Mouse (Mus musculus) heart, postnatal 0 days (tissue): ENCODE measurements around the gene Gstm1. TPM values are rescaled to one million over a fixed set of nuclear protein-coding genes. Genes with fewer than 3 reads are reported as not detected.

Experiments used
- ATAC-seq: fragments of 200-750 bp; cut with Nextera tagmentation; 2 replicates; pipeline ENCODE4 v1.8.0; 2017; ENCODE audit warnings: low read depth, moderate number of reproducible peaks, moderate library complexity; ENCODE audit not compliant: insufficient read depth
- DNase-seq: peaks from one replicate; pipeline ENCODE4 v3.0.0-alpha.2; 2016; ENCODE audit warnings: low spot score
- H3K27ac ChIP-seq: fragments of 300-500 bp; sonication (generic); 2 replicates; pipeline ENCODE4 v1.5.1; 2014; ENCODE audit warnings: low read depth, mild to moderate bottlenecking
- H3K27me3 ChIP-seq: fragments of 300-500 bp; sonication (generic); 2 replicates; pipeline ENCODE4 v1.6.1; 2014; ENCODE audit warnings: low read length, mixed read lengths; ENCODE audit not compliant: control insufficient read depth, insufficient read depth
- H3K36me3 ChIP-seq: fragments of 300-500 bp; sonication (generic); replicated peaks from 2 replicates; pipeline ENCODE4 v1.6.1; 2014; ENCODE audit warnings: low read length, mixed read lengths; ENCODE audit not compliant: control insufficient read depth, insufficient read depth
- H3K4me1 ChIP-seq: fragments of 300-500 bp; sonication (generic); 2 replicates; pipeline ENCODE4 v1.6.1; 2014; ENCODE audit warnings: antibody characterized with exemption; ENCODE audit not compliant: control insufficient read depth, insufficient read depth
- H3K4me2 ChIP-seq: fragments of 300-500 bp; sonication (generic); 2 replicates; pipeline ENCODE4 v1.6.1; 2014; ENCODE audit warnings: low read depth, mild to moderate bottlenecking, low read length, moderate library complexity
- H3K4me3 ChIP-seq: fragments of 300-500 bp; sonication (generic); 2 replicates; pipeline ENCODE4 v1.5.1; 2014; ENCODE audit warnings: low read depth, low read length
- H3K9ac ChIP-seq: fragments of 300-500 bp; sonication (generic); replicated peaks from 2 replicates; pipeline ENCODE4 v1.6.1; 2014; ENCODE audit warnings: low read depth, low read length, mixed read lengths
- H3K9me3 ChIP-seq: fragments of 300-500 bp; sonication (generic); replicated peaks from 2 replicates; pipeline ENCODE4 v1.6.1; 2016; ENCODE audit warnings: low read length; ENCODE audit not compliant: control insufficient read depth
- CTCF ChIP-seq: IDR thresholded peaks from 2 replicates; pipeline ENCODE4 v1.5.1; 2016; ENCODE audit warnings: antibody characterized with exemption, control low read depth, low read depth
- EP300 ChIP-seq: IDR thresholded peaks from 2 replicates; pipeline ENCODE4 v1.6.1; 2016; ENCODE audit warnings: antibody characterized with exemption, low read depth
- WGBS: fragments of 180-500 bp; shearing (Covaris S2); extraction: QIAGEN DNeasy Blood & Tissue Kit; methylation state at CpG from one replicate; pipeline ENCODE4 v1.1.7; 2014; 5-methylcytosine and 5-hydroxymethylcytosine counted together
- polyA plus RNA-seq: library from polyadenylated mRNA; unstranded; fragments of >200 nt; fragmentation: Nextera tagmentation; extraction: Ambion mirVana; gene quantifications from 2 replicates; pipeline ENCODE4 v1.2.1, GENCODE M21; 2015
- total RNA-seq: library from RNA; depleted of rRNA; stranded (reverse); fragments of >200 nt; gene quantifications from 2 replicates; pipeline ENCODE4 v1.2.3, GENCODE M21; 2014; ENCODE audit warnings: low replicate concordance

Gstm1 gene
- total and polyA plus RNA-seq, 2 experiments from 2014 or later, result 111 to 136 TPM

DNA sequence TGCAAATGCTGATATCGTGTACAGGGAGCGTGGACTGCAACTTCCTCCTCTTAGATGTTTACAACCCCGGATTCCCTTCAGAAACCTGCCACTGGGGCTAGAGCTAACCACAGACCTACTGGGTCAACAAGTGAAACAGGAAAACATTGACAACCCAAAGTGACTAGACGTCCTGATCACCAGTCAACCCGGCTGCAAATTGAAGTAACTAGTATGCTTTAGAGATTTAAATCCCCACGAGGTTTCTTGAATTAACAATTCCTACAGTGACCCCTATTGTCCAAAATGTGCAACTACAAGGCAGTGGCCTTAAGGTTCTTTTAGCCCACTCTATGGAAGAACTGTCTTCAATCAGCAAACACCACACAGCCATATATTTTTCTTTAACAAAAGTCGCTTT lies 43.6 kb upstream of the Gstm1 start:
- Histone ChIP-seq H3K4me3 (no peak overlapping the region), H3K9me3 (no peaks in the 10 kb centered on the region), H3K4me1 (no peaks in the 10 kb centered on the region), H3K36me3 (no peaks in the 10 kb centered on the region), H3K4me2 (peak overlapping the region; percentile 14; the same call in 1 of the 2 replicates), H3K27ac (no peak overlapping the region), H3K27me3 (no peaks in the 10 kb centered on the region), H3K9ac (no peak overlapping the region)
- DNase-seq, result peak; percentile 74
- no peak for ATAC-seq
- TF ChIP-seq EP300 (no peak), CTCF (peak; percentile 76)
- WGBS, result 15% methylated on average over 7 of the region's 7 CpGs

DNA sequence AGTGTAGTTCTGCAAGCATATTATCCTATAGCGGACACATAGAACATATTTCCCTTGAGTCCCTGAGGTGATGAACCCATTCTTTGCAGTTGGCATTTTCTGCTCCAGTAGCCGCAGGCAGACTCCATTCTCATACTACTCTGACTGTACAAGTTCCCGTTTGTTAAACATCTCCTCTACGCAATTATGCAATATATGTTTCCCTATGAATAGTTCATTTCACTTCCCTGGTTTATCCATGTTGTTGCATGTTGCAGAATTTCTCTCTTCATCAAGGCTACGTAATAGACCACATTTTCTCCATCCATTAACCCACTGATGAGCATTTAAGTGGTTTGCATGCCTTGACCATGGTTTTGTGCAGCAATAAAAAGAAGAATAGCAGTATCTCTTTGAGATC lies 32.7 kb upstream of the Gstm1 start:
- Histone ChIP-seq H3K36me3 (no peaks in the 10 kb centered on the region), H3K9ac (no peak overlapping the region), H3K4me1 (no peaks in the 10 kb centered on the region), H3K4me3 (no peak overlapping the region), H3K27me3 (no peaks in the 10 kb centered on the region), H3K9me3 (no peaks in the 10 kb centered on the region), H3K4me2 (no peak overlapping the region), H3K27ac (no peak overlapping the region)
- DNase-seq (no peak), ATAC-seq (no peak)
- TF ChIP-seq CTCF, result no peak
- no peak for TF ChIP-seq EP300
- WGBS, result 80% methylated on average over 5 of the region's 5 CpGs

DNA sequence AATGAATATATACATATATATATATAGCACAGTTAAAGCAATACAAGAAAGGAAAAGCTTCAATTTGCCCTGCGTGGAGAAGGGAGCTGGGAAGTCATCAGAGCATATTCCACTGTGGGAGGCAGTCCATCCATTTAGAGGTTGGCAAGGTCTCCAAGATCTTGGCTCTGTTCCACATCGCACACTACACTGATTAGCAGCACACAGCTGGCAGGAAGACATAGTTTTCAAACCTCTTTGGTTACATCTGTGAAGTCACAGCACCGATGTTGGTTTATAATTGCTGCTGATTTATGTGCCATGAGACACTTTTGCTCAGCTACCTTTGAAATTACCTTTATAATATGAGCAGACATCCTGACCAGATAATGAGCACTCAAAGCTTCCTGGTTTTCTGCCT lies 30.5 kb upstream of the Gstm1 start:
- Histone ChIP-seq H3K4me1 (peaks cover 13% of the 10 kb centered on the region; the same call in 1 of the 2 replicates), H3K9me3 (no peaks in the 10 kb centered on the region), H3K27ac (no peak overlapping the region), H3K27me3 (no peaks in the 10 kb centered on the region), H3K4me3 (no peak overlapping the region), H3K4me2 (no peak overlapping the region), H3K36me3 (no peaks in the 10 kb centered on the region), H3K9ac (no peak overlapping the region)
- no peak for ATAC-seq
- 30% methylated on average over 3 of the region's 3 CpGs for WGBS
- no peak for DNase-seq
- TF ChIP-seq EP300 (no peak), CTCF (no peak)

DNA sequence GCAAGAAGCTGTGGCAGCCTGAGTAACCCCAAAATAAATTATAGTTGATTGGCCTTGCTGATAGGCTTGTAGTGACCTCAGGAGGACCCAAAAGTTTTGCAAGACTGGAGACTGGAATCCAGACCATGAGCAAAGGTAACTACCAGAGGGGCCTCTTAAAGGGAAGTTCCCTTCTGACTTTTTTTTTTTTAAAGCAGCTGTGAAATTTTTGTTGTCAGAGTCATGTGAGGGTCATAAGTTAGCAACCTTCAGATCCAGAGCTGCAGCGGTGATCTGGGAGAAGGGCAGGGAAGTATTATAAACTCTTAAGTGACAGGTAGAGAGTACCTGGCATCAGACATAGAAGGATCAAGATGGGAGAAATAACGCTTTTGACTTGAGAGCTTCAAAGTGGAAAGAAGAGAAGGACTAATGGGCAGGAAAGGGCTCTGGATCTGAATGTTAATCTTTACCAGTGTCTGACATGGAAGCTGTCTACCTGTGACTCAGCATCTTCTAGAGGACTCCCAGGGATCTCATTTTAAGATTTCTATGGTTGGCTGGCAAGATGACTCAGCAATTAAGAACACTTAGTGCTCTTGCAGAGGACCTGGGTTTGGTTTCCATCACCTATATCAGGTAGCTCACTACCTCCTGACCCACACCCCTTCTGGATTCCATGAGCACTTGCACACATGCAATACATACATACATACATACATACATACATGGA lies 29.3 kb upstream of the Gstm1 start:
- Histone ChIP-seq H3K9me3 (no peaks in the 10 kb centered on the region), H3K27me3 (no peaks in the 10 kb centered on the region), H3K4me3 (no peak overlapping the region), H3K4me1 (peaks cover 13% of the 10 kb centered on the region; the same call in 1 of the 2 replicates), H3K4me2 (no peak overlapping the region), H3K36me3 (no peaks in the 10 kb centered on the region), H3K9ac (no peak overlapping the region), H3K27ac (no peak overlapping the region)
- DNase-seq, result no peak
- 73% methylated on average over 2 of the region's 2 CpGs for WGBS
- no peak for TF ChIP-seq CTCF
- no peak for TF ChIP-seq EP300
- ATAC-seq, result no peak

DNA sequence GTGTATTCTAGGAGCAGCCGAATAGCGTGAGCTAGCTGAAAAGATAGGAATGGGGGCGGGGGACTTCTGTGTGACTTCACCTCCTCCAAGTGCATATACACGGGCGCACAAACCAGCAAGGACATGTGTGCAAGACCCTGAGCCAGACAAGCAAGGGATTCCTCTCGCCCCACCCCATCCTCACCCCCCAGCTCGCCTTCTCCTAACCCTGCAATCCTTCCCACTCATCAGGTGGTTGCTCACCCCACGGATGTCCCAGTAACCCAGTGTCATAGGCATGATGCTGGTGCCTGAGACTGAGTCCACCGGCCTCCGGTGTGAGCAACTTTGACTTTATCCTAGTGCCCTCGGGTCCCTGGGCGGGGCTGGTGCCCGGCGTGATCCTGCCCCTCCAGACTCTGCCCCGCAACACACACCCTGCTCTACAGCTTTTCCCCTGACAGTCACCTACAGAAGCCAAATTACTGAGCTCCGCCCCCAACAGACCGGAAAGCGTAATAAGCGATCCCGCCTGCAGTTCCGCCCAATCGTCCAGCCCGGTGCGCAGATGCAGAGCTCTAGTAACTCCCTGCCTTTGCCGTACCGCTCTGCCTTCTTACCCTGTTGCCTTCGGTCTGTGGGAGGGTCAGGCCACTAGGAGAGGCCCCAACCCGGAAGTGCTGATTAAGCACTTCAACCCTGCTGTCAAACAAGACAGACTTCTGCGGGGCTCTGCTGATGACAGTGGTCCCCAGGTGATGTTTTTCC lies 26.8 kb upstream of the Gstm1 start, which contains the start of gene Gstm4:
TSS of gene Gstm4 (minus strand) at position 501 of the 747 bp plus-strand sequence.
- WGBS, result 2% methylated on average over 28 of the region's 29 CpGs
- no peaks in the 10 kb centered on the region for H3K36me3 ChIP-seq
- peak within 1 kb of the TSS; percentile 75 for H3K4me2 ChIP-seq
- peak within 1 kb of the TSS; percentile 72 for H3K27ac ChIP-seq
- H3K4me3 ChIP-seq, result peak within 1 kb of the TSS; percentile 56
- H3K4me1 ChIP-seq, result peaks cover 13% of the 10 kb centered on the region; the same call in 1 of the 2 replicates
- no peaks in the 10 kb centered on the region for H3K27me3 ChIP-seq
- H3K9ac ChIP-seq, result peak within 1 kb of the TSS; percentile 58
- no peaks in the 10 kb centered on the region for H3K9me3 ChIP-seq
- ATAC-seq (peak; percentile 97), DNase-seq (peak; percentile 95)
- no peak for TF ChIP-seq EP300
